Mouse (Mus musculus) forebrain, embryonic 10.5 days (tissue): ENCODE measurements around the gene Usp47. TPM values are rescaled to one million over a fixed set of nuclear protein-coding genes. Genes with fewer than 3 reads are reported as not detected.

Experiments used
- DNase-seq: peaks from one replicate; pipeline ENCODE4 v3.0.0-alpha.2; 2017; ENCODE audit warnings: low spot score; ENCODE audit errors: extremely low spot score
- H3K27ac ChIP-seq: fragments of 300-500 bp; sonication (generic); 2 replicates; pipeline ENCODE4 v1.5.1; 2016; ENCODE audit warnings: mild to moderate bottlenecking
- H3K27me3 ChIP-seq: fragments of 300-500 bp; sonication (generic); 2 replicates; pipeline ENCODE4 v1.6.1; 2016; ENCODE audit warnings: mild to moderate bottlenecking; ENCODE audit not compliant: poor library complexity, severe bottlenecking
- H3K36me3 ChIP-seq: fragments of 300-500 bp; sonication (generic); replicated peaks from 2 replicates; pipeline ENCODE4 v1.6.1; 2016; ENCODE audit warnings: mild to moderate bottlenecking, moderate library complexity
- H3K4me1 ChIP-seq: fragments of 300-500 bp; sonication (generic); 2 replicates; pipeline ENCODE4 v1.6.1; 2016
- H3K4me3 ChIP-seq: fragments of 300-500 bp; sonication (generic); 2 replicates; pipeline ENCODE4 v1.5.1; 2016; ENCODE audit warnings: mild to moderate bottlenecking, moderate library complexity
- H3K9me3 ChIP-seq: fragments of 300-500 bp; sonication (generic); 2 replicates; pipeline ENCODE4 v1.6.1; 2016; ENCODE audit warnings: mild to moderate bottlenecking, moderate library complexity
- WGBS: fragments of 180-500 bp; shearing (Covaris S2); methylation state at CpG from one replicate; pipeline ENCODE4 v1.1.7; 2016; 5-methylcytosine and 5-hydroxymethylcytosine counted together
- polyA plus RNA-seq: library from polyadenylated mRNA; unstranded; fragments of >200 nt; fragmentation: Nextera tagmentation; extraction: Ambion mirVana; gene quantifications from 2 replicates; pipeline ENCODE4 v1.2.1, GENCODE M21; 2016

The Usp47 gene
- polyA plus RNA-seq, 1 experiment from 2014 or later: 86.0 TPM

DNA sequence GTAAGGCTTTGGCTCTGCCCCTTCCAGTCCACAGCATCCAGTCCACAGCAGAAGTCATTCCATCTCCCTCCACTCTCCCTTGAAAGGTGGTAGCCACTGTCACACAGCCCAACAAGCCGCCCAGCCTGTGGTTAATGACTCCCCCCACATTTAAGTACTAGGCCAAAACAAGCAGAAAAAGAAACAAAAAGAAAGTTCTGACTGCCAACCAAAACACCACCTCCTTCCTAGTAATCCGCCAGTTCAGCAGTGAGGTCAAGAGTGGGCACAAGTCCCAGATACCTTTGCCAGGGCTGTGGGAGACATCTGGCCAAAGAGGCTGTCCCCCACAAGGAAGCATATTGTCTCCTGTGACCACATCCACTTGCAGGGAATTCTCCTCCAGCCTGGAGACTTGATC lies 124.7 kb downstream of the Usp47 start:
- 96% methylated on average over 2 of the region's 2 CpGs for whole genome bisulfite sequencing
- H3K9me3 ChIP-seq: no peaks in the 10 kb centered on the region
- DNase-seq: no peak
- H3K4me1 ChIP-seq: peaks cover 35% of the 10 kb centered on the region
- 0 out of 2 replicates have a peak, but pooled peaks cover 5% of the 10 kb centered on the region for H3K36me3 ChIP-seq
- no peak overlapping the region for H3K4me3 ChIP-seq
- no peak overlapping the region for H3K27ac ChIP-seq
- no peaks in the 10 kb centered on the region for H3K27me3 ChIP-seq

DNA sequence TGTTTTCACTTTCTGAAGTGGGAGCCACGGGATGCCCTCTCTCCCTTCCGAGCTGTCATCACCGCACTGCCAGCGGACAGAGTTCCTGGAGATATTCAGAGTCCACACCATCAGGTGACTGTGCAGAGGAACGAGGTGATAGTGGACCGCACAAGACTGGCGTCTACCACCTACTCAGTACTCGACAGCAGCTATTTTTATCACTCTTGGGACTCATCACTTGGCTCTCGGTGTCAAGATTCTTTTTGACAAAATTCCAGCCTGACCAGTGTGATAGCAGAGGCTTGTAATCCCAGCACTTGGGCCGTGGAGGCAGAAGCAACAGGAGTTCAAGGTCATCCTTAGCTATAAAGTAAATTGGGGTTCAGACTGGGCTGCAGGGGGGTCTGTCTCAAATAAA lies 125.8 kb downstream of the Usp47 start:
- Histone ChIP-seq H3K36me3 (0 out of 2 replicates have a peak, but pooled peaks cover 5% of the 10 kb centered on the region), H3K4me3 (no peak overlapping the region), H3K27me3 (no peaks in the 10 kb centered on the region), H3K9me3 (no peaks in the 10 kb centered on the region), H3K27ac (no peak overlapping the region), H3K4me1 (peaks cover 33% of the 10 kb centered on the region)
- no peak for DNase-seq
- 90% methylated on average over 10 of the region's 10 CpGs for WGBS

DNA sequence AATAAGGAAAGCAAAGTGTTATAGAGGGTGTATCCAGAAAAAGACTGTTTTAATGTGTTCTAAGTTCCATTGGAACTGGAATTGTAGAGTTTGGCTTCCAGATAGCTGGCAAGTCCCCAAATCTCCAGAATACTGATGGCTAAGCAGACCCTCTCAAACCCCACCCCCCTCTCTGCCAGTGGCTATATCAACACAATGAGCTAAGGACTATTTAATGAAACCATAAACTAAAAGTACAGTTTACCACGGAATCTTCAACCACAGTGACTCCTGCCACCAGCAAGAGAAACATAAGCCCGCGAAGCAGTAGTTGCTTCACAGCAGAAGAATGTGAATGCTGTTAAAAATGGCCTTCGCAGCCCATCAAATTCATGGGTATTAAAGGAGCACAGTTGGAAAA lies 131.1 kb downstream of the Usp47 start:
- 0 out of 2 replicates have a peak, but pooled peaks cover 5% of the 10 kb centered on the region for H3K36me3 ChIP-seq
- no peaks in the 10 kb centered on the region for H3K9me3 ChIP-seq
- H3K4me1 ChIP-seq: peaks cover 55% of the 10 kb centered on the region
- WGBS: 94% methylated on average over 4 of the region's 4 CpGs
- H3K27me3 ChIP-seq: peaks cover 33% of the 10 kb centered on the region
- no peak overlapping the region for H3K4me3 ChIP-seq
- no peak overlapping the region for H3K27ac ChIP-seq
- DNase-seq: no peak

DNA sequence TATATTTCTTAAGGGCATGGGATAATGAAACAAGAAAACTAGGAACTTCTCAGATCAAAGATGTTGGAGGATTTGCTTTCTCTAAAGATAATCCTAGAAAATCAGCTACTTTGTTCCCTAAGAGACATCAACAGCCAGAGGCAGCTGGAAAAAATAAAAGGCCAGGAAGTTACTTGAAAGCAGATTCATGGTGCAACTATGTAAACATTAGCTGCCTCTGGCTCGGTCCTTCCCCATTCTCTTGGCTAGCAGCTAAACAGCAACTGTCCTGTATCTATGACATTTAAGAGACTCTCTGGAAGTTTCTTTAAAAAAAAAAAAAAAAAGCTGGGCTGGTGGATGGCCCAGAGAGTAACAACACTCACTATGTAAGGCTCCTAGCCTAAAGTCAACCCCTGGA lies 131.9 kb downstream of the Usp47 start:
- H3K9me3 ChIP-seq: no peaks in the 10 kb centered on the region
- WGBS: 41% methylated on average over 1 of the region's 1 CpGs
- H3K27ac ChIP-seq: no peak overlapping the region
- H3K4me3 ChIP-seq: no peak overlapping the region
- H3K36me3 ChIP-seq: 0 out of 2 replicates have a peak, but pooled peaks cover 2% of the 10 kb centered on the region
- no peak for DNase-seq
- H3K4me1 ChIP-seq: peaks cover 59% of the 10 kb centered on the region
- H3K27me3 ChIP-seq: peaks cover 41% of the 10 kb centered on the region

- no peaks in the 10 kb centered on the region for H3K36me3 ChIP-seq
- peak overlapping the region; percentile 84 for H3K27ac ChIP-seq
- H3K4me1 ChIP-seq: peaks cover 62% of the 10 kb centered on the region
- H3K9me3 ChIP-seq: no peaks in the 10 kb centered on the region
- DNase-seq: peak; percentile 25
- 13% methylated on average over 23 of the region's 23 CpGs for WGBS
- peaks cover 50% of the 10 kb centered on the region for H3K27me3 ChIP-seq
- peak overlapping the region; percentile 61 for H3K4me3 ChIP-seq
Observed at GRCm38 (mm10) chr7:112157584-112158315, 134.4 kb downstream of the Usp47 start.

- Histone ChIP-seq H3K4me1 (peaks cover 61% of the 10 kb centered on the region), H3K4me3 (peak overlapping the region; percentile 61), H3K36me3 (no peaks in the 10 kb centered on the region), H3K9me3 (no peaks in the 10 kb centered on the region), H3K27me3 (peaks cover 50% of the 10 kb centered on the region), H3K27ac (peak overlapping the region; percentile 84)
- WGBS: under 1% methylated on average over 23 of the region's 23 CpGs
- peak; percentile 64 for DNase-seq
Observed at GRCm38 (mm10) chr7:112158316-112158741, 135.0 kb downstream of the Usp47 start.

DNA sequence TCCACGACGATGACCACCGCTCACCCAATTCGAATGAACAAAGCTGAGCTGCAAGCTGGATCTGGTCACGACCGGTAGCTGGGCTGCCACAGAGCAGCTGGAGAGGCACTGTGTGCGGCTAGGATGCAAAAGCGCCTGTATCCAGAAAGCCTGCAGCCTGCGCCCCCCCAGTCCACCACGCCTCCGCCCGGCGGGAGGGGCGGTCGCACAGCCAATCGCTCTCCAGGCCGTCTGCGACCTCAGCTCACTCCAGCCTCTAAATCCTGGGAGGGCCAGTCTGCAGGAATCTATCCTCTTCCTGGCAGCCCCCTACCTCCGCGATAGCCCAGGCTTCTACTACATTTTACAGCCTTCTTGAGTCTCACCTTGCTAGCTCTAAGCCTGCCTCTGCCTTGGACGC lies 135.6 kb downstream of the Usp47 start, which contains the start of gene Dkk3:
TSS of gene Dkk3 (minus strand) at position 116 of the 400 bp plus-strand sequence.
- Histone ChIP-seq H3K27ac (peak within 1 kb of the TSS; percentile 84), H3K36me3 (no peaks in the 10 kb centered on the region), H3K4me3 (peak within 1 kb of the TSS; percentile 61), H3K27me3 (peaks cover 50% of the 10 kb centered on the region), H3K9me3 (no peaks in the 10 kb centered on the region), H3K4me1 (peaks cover 55% of the 10 kb centered on the region)
- peak; percentile 59 for DNase-seq
- 3% methylated on average over 21 of the region's 21 CpGs for WGBS

- H3K9me3 ChIP-seq: no peaks in the 10 kb centered on the region
- no peaks in the 10 kb centered on the region for H3K36me3 ChIP-seq
- no peak overlapping the region for H3K4me3 ChIP-seq
- no peak overlapping the region for H3K27ac ChIP-seq
- peaks cover 50% of the 10 kb centered on the region for H3K27me3 ChIP-seq
- DNase-seq: no peak
- peaks cover 47% of the 10 kb centered on the region for H3K4me1 ChIP-seq
- 28% methylated on average over 5 of the region's 6 CpGs for WGBS
Observed at GRCm38 (mm10) chr7:112159835-112160234, 136.5 kb downstream of the Usp47 start.

Other genes starting within 250 kb of the Usp47 start
- 4.9 and 5.0 TPM in 2 replicates for gene Galnt18, start 243.5 kb upstream of the Usp47 start, polyA plus RNA-seq
- 14.3 and 15.0 TPM in 2 replicates for gene Dkk3, start 135.6 kb downstream of the Usp47 start, polyA plus RNA-seq
- 0.87 and 0.88 TPM in 2 replicates for gene Mical2, start 202.4 kb downstream of the Usp47 start, polyA plus RNA-seq